Mouse (Mus musculus): ENCODE data around the gene Npl.

- TF ChIP-seq CTCF (IDR thresholded peaks at IDR 0.05; ENCODE audit: low read depth, low read length) (no peak), POLR2A (IDR thresholded peaks at IDR 0.05; ENCODE audit: borderline replicate concordance, low read depth, low read length) (no peak)
Measured at GRCm38 (mm10) chr1:153461796-153462195, 88.0 kb downstream of the Npl start.

Measured in bone marrow macrophage, adult 2 months (primary cell).